Mouse (Mus musculus) right cerebral cortex, postnatal 25 days (tissue): Measurements from ENCODE around the gene Apobec1.
"Not testable (repeated sequence)": the region's sequence is repeated elsewhere in the genome, so short reads cannot be mapped to it uniquely, and the experiment has no call there.

Source experiments
- DNase-seq: peaks from one replicate; pipeline ENCODE4 v3.0.0; 2022

Gene Apobec1

DNA sequence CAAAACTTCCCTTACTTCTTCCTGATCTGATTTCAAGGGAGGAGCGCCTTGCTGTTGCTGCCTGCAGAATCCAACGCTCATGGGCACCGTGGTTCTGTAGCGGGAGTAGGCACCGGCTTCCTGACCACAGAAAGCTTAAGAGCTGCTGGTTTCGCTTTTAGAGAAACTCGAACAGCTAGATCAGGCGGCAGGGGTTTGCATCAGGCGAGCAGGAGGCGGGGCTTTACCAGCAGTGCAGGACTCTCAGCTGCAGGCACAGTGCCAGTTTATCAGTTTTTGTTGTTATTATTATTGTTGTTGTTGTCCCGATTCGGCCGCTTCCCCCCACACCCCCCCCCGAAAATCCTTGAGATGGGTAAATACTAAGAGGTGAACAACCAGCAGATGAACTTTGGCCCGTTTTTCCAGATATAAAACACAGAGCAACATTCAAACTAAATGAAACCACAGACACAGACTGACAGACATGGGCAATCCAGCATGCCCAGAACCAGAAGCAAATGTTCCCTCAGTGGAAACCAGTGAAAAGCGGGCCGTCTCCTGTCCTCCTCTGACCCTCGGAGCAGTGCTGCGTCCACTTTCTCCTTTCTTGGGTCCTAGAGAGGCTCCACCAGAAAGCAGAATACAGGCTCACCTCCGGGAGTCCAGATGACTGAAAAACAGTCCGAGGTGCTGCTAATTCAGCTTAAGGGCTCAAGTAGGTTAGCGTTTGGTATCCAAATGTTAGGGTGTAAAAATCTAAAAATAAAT is at the start of gene Apobec1:
TSS of gene Apobec1 (minus strand) at position 203 of the 750 bp plus-strand sequence.
- peak; percentile 26 for DNase-seq

GRCm38 (mm10) chr6:122650398-122650980 is 48.2 kb upstream of the Apobec1 start:
- DNase-seq = no peak

DNA sequence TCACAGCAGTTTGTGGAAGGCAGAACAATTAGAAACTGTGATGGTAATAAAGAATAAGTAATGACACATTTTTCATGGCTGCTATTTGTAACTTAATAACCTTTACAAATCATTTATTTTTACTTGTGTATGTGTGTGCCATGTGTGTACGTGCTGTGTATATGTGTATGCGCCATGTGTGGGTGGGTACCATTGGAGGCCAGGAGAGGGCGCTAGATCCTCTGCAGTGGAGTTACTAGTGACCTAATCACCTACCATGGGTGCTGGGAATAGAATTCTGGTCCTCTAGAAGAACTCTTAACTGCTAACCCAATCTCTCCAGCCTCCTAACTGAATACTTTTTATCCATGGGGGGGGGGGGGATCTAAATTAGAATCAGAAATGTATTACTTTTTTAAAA is 47.7 kb upstream of the Apobec1 start:
- DNase-seq = no peak

DNA sequence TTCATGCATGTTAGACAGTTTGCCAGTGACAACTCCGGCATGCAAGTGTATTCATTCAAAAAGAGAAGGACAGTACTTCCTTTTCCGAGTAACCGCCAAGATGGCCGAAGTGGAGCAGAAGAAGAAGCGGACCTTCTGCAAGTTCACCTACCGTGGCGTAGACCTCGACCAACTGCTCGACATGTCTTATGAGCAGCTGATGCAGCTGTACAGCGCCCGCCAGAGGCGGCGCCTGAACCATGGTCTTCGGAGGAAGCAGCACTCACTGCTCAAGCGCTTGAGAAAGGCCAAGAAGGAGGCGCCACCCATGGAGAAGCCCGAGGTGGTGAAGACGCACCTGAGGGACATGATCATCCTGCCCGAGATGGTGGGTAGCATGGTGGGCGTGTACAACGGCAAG is 42.0 kb upstream of the Apobec1 start:
- not testable (repeated sequence) for DNase-seq

DNA sequence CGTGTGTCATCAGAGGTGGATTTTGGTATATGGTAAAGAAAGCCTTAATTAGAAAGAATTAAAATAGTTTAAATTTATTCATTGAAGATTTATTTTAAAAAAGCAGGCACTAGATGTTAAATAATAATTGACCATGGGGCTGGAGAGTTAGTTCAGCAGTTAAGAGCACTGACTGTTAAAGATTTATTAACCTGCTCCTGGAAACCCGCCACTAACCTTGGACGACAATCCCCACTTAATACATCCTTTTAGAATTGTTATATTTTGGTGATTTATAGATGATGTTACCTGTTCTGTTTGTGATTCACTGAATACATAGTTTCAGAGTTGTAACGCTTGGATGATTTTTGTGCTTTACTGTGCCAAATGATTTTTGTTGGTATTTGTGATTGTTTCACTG is 35.3 kb upstream of the Apobec1 start:
- not testable (repeated sequence) for DNase-seq

- DNase-seq = no peak
These were observed 34.4 kb upstream of the Apobec1 start for GRCm38 (mm10) chr6:122636666-122637065.

DNA sequence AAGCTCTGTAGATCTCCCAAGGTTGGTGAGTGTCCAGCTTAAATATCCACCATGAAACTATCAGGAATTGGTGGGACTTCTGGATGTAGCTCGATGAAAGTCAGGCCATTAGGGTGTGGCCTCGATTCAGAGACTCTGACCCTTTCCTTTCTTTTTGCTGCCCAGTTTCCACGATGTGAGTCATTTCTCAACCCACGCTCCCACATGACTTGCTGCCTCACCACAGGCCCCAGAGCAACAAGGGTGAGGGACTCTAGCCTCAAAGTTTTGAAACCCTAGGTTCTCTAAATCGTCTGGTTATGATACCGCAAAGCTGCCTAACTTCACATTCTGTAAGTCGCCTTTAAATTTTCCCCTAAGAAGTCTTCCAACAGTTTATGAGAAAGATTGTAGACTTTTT is 33.1 kb upstream of the Apobec1 start:
- DNase-seq = no peak

DNA sequence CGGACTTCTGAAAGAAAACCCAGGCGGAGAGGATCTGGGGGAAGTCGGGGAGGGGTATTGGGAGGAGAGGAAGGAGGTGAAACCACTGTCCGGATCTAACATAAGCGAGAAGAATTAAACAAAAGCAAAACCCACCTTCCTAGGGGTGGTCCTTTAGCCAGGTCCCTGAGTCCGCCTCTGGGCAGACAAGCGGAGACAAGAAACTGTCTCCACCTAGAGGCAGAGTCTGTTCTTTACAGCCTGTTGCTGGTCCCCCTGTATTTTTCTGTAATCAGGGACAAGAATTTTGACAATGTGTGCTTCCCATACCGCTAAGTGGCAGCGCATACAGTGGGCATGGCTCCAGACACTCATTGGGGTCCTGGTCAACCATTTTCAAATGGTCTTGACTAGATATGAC is 31.2 kb upstream of the Apobec1 start:
- no peak for DNase-seq

DNA sequence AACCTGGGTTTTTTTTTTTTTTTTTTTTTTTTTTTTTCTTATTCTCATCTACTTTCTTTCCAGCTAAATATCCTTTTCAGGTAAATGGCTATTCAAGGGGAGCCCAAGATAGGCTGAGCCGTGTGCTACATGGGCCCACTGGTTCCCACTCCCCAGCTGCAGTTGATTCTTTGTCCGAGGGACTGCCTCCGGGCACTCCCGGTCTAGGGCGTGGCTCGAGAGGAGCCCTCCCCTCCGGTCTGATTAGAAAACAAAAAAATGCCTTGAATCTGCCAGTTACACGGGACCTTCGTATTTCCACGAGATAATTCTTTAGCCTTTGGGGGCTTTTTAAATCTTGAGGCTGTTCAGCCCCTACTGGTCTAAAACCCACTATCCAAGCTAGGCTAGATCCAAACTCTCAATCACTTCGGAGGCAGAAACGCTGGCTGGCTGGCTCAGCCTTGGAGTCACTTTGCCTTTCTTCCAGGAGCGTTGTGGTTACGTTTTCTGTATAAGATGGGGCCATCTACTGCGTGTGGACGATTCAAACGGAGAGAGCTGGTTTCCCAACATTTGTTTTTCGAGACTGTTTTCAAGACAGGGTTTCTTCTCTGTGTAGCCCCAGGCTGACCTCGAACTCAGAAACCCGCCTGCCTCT is 25.3 kb upstream of the Apobec1 start:
- DNase-seq = no peak

DNA sequence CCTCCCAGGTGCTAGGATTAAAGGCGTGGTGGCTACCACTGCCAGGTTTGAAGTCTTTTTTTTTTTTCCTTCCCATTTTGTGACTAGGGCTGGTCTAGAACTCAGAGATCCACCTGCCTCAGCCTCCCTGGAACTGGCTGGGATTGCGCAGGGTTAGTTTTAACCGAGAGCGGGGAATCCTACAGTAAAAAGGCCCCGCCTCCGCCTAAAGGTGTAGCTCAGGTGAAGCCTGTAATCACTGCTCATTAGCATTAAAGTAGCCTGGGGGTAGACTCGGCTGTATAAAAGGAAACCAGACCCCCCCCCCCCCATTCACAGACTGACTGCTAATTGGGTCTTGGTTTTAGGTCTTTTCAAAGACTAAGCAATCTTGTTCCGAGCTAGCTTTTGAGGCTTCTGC is 23.9 kb upstream of the Apobec1 start, which contains the start of gene Dppa3:
TSS of gene Dppa3 (plus strand) at position 301 of the 400 bp plus-strand sequence.
- no peak for DNase-seq

GRCm38 (mm10) chr6:122625156-122625555 is 22.9 kb upstream of the Apobec1 start:
- DNase-seq = no peak

DNA sequence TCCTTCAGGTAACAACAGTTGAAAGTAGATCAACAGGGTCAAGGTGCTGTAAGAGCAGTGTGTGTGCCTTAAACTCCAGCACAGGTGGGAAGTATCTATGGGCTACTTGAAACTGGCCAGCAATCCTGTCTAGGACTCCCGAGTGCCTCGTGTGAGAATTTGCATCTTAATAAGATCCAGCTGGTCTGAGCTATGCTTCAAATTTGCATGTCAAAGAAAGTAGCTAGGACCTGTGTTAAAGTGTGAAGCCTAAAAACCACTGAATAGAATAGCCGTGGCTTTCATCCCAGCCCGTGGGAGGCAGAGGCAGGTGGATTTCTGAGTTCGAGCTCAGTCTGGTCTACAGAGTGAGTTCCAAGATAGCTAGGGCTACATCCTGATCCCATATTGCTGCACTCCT is 22.2 kb upstream of the Apobec1 start:
- DNase-seq = no peak

- no peak for DNase-seq
These were observed 18.8 kb upstream of the Apobec1 start for GRCm38 (mm10) chr6:122621066-122621465.

- DNase-seq = no peak
These were observed 13.8 kb upstream of the Apobec1 start for GRCm38 (mm10) chr6:122616022-122616421.

DNA sequence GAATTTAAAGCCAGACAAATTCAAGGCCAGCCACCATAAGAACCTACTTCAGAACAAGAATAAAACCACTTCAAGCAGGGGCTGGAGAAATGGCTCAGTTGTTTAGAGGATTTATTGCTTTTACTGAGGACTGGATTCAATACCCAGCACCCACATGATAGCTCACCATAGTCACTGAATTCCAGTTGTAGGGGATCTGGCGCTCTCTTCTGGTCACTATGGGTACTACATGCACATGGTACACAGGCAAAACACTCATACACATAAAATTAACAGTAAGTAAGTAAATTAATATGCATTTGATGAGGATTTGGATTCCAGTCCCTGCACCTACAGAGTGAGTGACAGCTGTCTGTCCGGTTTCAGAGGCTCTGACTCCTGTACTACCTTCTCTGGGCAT is 11.8 kb upstream of the Apobec1 start:
- no peak for DNase-seq

- no peak for DNase-seq
These were observed 10.2 kb upstream of the Apobec1 start for GRCm38 (mm10) chr6:122612426-122612825.

DNA sequence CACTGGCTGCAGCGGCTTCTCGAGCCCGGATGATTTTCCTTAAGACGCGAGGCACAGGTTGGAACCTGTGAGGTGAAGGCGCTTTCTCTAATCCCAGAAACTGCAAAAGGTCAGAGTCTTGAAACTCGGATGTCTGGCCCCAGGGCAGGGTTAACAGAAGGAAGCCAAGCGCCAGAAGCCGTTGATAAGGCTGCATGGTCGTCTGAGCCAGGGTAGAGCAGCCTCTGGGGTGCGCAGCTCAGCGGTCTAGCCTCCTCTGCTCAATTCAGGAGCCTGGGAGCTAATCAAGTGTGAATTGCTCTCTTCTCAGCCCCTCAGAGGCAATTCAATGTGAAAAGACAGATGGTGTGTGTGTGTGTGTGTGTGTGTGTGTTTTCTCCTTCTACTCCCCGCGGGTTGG is 7.5 kb upstream of the Apobec1 start, which contains the start of gene Gdf3:
TSS of gene Gdf3 (minus strand) at position 317 of the 400 bp plus-strand sequence.
- DNase-seq = no peak

DNA sequence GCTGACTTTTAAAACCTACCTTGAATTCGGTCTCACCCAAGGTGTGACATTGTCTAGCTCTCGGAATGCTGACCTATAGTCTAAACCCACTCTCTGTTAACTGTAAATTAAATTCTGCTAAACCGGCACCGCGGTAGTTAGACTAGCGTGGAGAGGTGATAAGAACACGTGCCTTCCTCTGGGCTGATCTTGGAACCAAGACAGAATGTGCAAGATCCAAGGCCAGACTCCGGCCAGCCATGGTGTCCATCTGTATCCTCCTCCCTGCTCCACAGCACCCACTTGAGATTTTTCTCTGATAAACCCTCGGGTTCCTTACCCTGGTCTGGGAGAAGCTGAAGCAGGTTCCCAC is 7.1 kb upstream of the Apobec1 start:
- no peak for DNase-seq

GRCm38 (mm10) chr6:122608434-122609376 is 6.5 kb upstream of the Apobec1 start:
- no peak for DNase-seq

GRCm38 (mm10) chr6:122607700-122608099 is 5.5 kb upstream of the Apobec1 start:
- no peak for DNase-seq

GRCm38 (mm10) chr6:122606661-122607060 is 4.4 kb upstream of the Apobec1 start:
- no peak for DNase-seq

DNA sequence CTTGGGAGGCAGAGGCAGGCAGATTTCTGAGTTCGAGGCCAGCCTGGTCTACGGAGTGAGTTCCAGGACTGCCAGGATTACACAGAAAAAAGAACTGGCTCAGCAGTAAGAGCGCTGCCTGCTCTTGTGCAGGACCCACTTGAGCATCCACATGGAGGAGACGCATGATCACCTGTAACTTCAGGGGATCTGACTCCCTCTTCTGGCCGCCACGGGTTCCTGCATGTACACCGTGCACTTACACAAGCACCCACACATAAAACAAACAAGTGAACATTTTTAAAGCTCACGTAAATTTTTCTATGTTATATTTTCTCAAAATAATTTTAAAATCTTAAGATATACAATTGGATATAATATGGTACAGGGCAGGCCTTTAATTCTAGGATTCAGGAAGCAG is 3.2 kb upstream of the Apobec1 start:
- DNase-seq = no peak

- no peak for DNase-seq
These were observed 2.0 kb upstream of the Apobec1 start for GRCm38 (mm10) chr6:122604260-122604659.
